Mouse (Mus musculus): ENCODE data around the gene Egfl7. TPM values are rescaled to one million over a fixed set of nuclear protein-coding genes. Genes with fewer than 3 reads are reported as not detected.

Egfl7 gene
- polyA plus RNA-seq, 1 experiment from 2014 or later = 88.5 TPM

DNA sequence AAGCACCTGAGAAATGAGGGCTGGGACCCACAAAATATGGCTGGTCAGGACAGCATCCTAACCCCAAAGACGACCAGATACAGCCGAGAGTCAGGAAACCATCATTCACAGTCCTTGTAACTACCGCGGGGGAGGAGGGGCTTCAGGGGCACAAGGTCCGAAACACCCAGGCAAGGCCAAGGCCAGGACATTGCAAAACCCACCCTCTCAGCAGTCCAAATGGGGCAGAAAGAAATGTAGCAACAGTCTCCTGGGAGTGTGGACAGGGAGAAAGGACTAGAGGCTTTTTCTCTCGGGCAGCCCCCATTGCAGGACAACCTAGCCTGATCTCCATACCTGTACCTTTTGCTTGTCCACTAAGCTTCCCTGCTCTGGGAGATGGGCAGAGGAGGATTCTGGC is 23.3 kb downstream of the Egfl7 start:
- Histone ChIP-seq H3K27ac (no peak overlapping the region), H3K4me1 (peaks cover 32% of the 10 kb centered on the region), H3K9me3 (no peaks in the 10 kb centered on the region), H3K36me3 (no peaks in the 10 kb centered on the region), H3K4me2 (peak overlapping the region; percentile 85), H3K9ac (peak overlapping the region; percentile 85), H3K4me3 (peak overlapping the region; percentile 69), H3K27me3 (no peaks in the 10 kb centered on the region; the same call in 1 of the 2 replicates)
- ATAC-seq (ENCODE audit: insufficient number of reproducible peaks, insufficient read depth, low FRiP score, low TSS enrichment, low read depth) = no peak
- WGBS = 22% methylated on average over 6 of the region's 6 CpGs

DNA sequence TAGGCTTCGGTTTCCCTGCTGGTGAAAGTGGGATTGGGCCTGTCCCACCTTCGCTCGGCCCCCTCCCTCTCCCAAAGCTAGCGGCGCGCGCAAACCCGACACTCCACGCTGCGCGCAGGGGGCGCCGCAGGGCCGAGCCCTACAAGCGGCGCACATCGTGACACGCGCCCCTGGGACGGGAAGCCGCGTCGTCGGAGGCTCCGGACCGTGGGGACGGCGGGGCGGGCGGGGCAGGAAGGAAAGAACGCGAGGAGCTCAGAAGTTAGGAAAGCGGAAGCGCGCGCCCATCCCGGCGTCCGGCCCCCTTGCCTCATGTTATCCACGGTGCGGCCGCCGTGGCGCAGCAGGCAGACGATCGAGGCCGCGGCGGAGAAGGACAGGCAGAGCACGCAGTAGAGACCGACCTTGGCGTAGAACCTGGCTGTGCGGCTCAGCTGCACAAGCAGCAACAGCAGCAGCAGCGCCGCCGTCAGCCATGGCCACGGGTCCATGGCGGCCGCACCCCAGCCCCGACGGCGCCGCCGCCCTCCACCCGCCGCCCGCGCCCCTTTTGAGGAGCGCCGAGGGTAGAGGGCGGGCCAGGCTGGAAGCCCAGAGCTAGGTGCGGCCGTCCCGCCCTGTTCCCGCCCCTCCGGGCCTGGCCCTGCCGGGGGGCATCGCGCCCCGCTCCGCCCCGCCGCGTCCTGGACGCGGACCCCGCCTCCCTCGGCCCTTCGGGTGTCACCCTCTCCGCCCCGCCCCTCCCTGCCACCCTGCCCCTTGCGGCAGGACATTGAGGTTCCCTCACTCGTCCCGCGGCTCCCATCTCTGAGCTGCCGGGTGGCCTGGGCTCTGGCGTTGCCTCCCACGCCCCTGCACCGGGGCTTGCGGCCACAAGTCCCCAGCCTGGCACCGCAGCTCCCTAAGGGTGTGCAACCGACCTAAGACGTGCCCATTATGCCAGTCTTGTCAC is 24.2 kb downstream of the Egfl7 start, which contains the start of gene Agpat2:
TSS of gene Agpat2 (minus strand) at position 698 of the 952 bp plus-strand sequence.
- Histone ChIP-seq H3K27ac (peak within 1 kb of the TSS; percentile 80), H3K27me3 (no peaks in the 10 kb centered on the region; the same call in 1 of the 2 replicates)

DNA sequence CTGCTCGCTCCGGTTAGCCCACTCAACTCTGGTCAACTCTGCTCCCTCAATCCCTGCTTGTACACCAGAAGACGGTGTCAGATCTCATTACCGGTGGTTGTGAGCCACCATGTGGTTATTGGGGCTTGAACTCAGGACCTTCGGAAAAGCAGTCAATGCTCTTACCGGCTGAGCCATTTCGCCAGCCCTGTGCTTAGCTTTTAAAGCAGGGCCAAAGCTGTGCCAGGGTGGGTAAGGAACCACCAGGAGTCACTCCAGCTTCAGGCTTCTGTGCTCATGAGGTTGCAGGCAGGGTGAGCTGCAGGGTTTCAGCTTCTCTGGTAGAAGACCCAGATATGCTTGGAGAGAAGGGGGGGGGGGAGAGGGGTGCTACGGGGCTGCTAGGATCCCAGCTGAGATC is 25.5 kb downstream of the Egfl7 start:
- WGBS = 80% methylated on average over 8 of the region's 8 CpGs
- peaks cover 31% of the 10 kb centered on the region for H3K4me1 ChIP-seq
- no peak overlapping the region for H3K4me2 ChIP-seq
- no peak overlapping the region for H3K4me3 ChIP-seq
- H3K27ac ChIP-seq = no peak overlapping the region
- H3K9me3 ChIP-seq = no peaks in the 10 kb centered on the region
- ATAC-seq (ENCODE audit: insufficient number of reproducible peaks, insufficient read depth, low FRiP score, low TSS enrichment, low read depth) = no peak
- H3K9ac ChIP-seq = no peak overlapping the region
- no peaks in the 10 kb centered on the region; the same call in 1 of the 2 replicates for H3K27me3 ChIP-seq
- H3K36me3 ChIP-seq = no peaks in the 10 kb centered on the region

More for the DNA sequence above, 24.2 kb downstream of the Egfl7 start, which contains the start of gene Agpat2:
- H3K9me3 ChIP-seq = no peaks in the 10 kb centered on the region
- H3K4me2 ChIP-seq = peak within 1 kb of the TSS; percentile 85
- no peaks in the 10 kb centered on the region for H3K36me3 ChIP-seq
- under 1% methylated on average over 101 of the region's 103 CpGs for WGBS
- peak; percentile 73 for ATAC-seq (ENCODE audit: insufficient number of reproducible peaks, insufficient read depth, low FRiP score, low TSS enrichment, low read depth)
- peak within 1 kb of the TSS; percentile 85 for H3K9ac ChIP-seq
- H3K4me3 ChIP-seq = peak within 1 kb of the TSS; percentile 69
- H3K4me1 ChIP-seq = peaks cover 26% of the 10 kb centered on the region

DNA sequence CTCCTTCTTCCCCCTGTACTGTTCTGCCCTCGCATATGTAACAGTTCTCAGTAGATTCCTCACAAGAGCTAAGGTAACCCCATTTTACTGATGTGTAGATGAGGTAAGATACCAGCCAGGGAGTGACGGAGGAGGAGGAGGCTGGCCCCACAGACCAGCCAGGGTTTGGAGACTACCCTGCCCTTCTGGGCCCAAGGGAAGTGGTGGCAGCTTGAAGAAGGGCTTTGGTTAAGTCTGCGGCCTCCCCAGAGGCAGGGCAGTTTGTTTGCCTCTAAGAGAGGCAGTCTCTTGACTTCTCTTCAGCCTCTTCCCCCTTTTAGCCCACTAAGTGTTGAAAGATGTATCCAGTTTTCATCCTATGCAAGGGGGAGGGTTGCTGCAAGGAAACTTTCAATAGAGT is 26.8 kb downstream of the Egfl7 start:
- Histone ChIP-seq H3K9ac (no peak overlapping the region), H3K9me3 (no peaks in the 10 kb centered on the region), H3K4me3 (no peak overlapping the region), H3K36me3 (no peaks in the 10 kb centered on the region), H3K27ac (no peak overlapping the region), H3K4me2 (no peak overlapping the region), H3K4me1 (peaks cover 31% of the 10 kb centered on the region), H3K27me3 (no peaks in the 10 kb centered on the region; the same call in 1 of the 2 replicates)
- WGBS = 77% methylated on average over 3 of the region's 3 CpGs
- ATAC-seq (ENCODE audit: insufficient number of reproducible peaks, insufficient read depth, low FRiP score, low TSS enrichment, low read depth) = no peak

DNA sequence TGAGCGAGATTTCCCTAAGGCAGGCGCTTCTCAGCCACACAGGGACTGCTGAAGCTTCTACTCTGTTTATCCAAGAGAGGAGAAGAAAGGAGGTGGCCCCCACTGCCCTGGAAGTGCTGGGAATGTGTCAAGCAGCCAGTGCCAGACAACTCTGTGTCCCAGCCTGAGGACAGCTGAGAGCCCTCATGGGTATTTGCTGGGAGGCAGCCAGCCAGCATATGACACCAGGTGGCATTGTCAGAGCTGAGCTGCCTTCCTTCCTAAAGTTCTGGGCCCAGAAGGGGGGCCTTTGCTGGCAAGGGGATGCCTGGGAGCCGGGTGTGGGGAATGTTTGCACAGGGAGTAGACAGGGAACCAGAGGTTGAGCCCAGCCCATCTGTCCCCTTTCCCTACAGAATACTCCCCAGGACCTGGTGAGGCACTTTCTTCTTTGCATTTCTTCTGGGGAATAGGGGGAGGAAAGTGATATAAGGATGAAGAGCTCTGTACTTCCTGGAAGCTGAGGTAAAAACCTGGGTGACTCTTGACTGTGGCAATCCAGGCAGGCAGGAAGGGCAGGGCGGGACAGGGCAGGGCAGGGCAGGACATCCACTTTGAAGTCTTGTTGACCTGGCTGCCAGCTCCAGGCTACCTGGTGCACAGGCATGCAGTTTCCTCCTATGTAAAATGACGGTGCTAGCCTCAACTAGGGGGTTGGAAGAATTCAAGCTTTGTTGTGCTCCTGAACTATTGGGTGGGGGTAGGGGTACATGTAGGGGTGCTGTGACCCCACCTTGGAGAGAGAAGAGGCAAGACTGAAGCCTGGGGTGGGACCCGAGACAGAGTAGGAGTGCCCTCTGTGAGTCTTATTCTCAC is 27.5 kb downstream of the Egfl7 start:
- Histone ChIP-seq H3K36me3 (no peaks in the 10 kb centered on the region), H3K4me3 (no peak overlapping the region), H3K4me2 (no peak overlapping the region), H3K27me3 (no peaks in the 10 kb centered on the region; the same call in 1 of the 2 replicates), H3K27ac (no peak overlapping the region), H3K4me1 (peaks cover 31% of the 10 kb centered on the region), H3K9me3 (no peaks in the 10 kb centered on the region), H3K9ac (0 out of 2 replicates have a peak overlapping the region, but pooled peaks have one; percentile 0)
- ATAC-seq (ENCODE audit: insufficient number of reproducible peaks, insufficient read depth, low FRiP score, low TSS enrichment, low read depth) = no peak
- 58% methylated on average over 6 of the region's 6 CpGs for WGBS

DNA sequence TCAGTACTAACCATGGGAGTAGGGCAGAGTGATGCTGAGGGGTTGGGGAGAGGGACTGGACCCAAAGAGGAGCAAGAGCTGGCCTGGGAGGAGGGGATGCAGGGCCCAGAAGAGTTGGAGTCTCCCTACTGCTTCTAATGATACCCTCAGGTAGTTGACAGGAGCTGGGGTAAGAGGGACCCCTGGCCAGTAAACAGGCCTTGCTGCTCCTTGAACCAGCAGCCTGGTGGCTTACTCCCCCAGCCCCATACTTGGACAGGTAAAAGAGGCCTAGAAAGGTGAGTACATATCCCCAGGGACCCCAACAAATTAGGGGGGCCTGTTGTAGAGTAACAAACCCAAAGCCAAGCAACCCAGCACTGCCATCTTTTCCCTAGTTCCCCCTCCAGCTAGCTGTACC is 29.0 kb downstream of the Egfl7 start:
- Histone ChIP-seq H3K36me3 (no peaks in the 10 kb centered on the region), H3K27me3 (no peaks in the 10 kb centered on the region), H3K9ac (no peak overlapping the region), H3K4me1 (peaks cover 20% of the 10 kb centered on the region), H3K4me2 (no peak overlapping the region), H3K27ac (no peak overlapping the region), H3K9me3 (no peaks in the 10 kb centered on the region), H3K4me3 (no peak overlapping the region)
- ATAC-seq (ENCODE audit: insufficient number of reproducible peaks, insufficient read depth, low FRiP score, low TSS enrichment, low read depth) = no peak

DNA sequence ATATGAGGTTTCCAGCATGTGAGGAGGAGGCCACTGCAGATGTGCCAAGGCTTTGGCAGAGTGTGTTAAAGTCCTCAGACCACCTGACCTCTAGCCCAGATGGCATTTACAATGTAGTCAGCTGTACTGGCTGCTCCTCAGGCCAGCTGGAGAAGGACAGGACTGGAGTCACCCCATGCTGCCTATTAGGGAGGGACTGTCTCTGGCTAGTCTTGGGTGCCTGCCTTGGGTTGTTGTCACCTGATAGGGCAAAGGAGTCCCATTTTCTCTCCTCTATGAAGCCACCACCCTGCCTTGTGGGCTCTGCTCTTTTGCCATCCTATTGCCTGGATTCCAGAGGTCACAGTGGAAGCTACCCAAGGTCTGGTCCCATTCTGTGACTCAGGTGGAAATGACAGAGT is 29.4 kb downstream of the Egfl7 start:
- Histone ChIP-seq H3K36me3 (no peaks in the 10 kb centered on the region), H3K4me1 (peaks cover 19% of the 10 kb centered on the region), H3K27me3 (no peaks in the 10 kb centered on the region), H3K9ac (no peak overlapping the region), H3K4me3 (no peak overlapping the region), H3K9me3 (no peaks in the 10 kb centered on the region), H3K27ac (no peak overlapping the region), H3K4me2 (no peak overlapping the region)
- no peak for ATAC-seq (ENCODE audit: insufficient number of reproducible peaks, insufficient read depth, low FRiP score, low TSS enrichment, low read depth)

DNA sequence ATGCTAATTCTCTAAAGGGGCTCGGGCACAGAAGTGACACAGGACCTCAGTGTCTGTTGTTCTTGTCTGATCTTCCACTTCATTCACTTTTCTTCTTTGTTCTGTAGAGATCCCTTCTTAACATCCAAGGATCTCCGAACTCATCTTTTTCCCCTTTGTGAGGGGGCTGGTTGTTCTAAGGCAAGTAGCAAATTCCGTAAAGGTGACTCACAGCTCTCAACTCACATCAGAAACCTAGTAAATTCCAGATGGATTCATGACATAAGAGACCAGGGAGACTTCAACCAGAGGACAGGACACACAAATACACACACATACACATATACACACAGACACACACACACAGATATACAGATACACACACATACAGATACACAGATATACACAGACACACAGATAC is 30.7 kb downstream of the Egfl7 start:
- no peaks in the 10 kb centered on the region for H3K36me3 ChIP-seq
- no peak overlapping the region for H3K4me2 ChIP-seq
- WGBS = 67% methylated on average over 3 of the region's 3 CpGs
- no peaks in the 10 kb centered on the region for H3K9me3 ChIP-seq
- peaks cover 15% of the 10 kb centered on the region for H3K4me1 ChIP-seq
- H3K4me3 ChIP-seq = no peak overlapping the region
- ATAC-seq (ENCODE audit: insufficient number of reproducible peaks, insufficient read depth, low FRiP score, low TSS enrichment, low read depth) = no peak
- no peaks in the 10 kb centered on the region for H3K27me3 ChIP-seq
- H3K9ac ChIP-seq = no peak overlapping the region
- H3K27ac ChIP-seq = no peak overlapping the region

DNA sequence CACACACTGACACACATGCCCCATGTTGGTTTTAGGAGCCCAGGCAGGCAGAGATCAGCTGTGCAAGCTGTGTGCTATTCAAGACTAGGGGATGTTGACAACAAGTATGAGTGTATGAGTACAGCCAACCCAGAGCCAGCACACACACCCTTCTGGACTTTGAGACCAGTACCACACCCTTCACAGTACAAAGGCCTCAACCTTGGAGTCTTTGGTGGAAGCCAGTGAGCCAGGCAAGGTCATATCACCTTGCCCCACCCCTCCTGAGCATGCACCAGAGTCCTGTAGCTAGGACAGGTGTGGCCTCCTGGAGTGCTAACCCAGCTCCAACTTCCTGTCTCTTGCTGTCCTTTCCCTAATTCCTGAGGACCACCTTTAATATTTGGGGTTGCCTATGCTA is 31.2 kb downstream of the Egfl7 start:
- Histone ChIP-seq H3K9me3 (no peaks in the 10 kb centered on the region), H3K9ac (no peak overlapping the region), H3K4me3 (no peak overlapping the region), H3K4me1 (peaks cover 15% of the 10 kb centered on the region), H3K36me3 (no peaks in the 10 kb centered on the region), H3K27ac (no peak overlapping the region), H3K4me2 (no peak overlapping the region), H3K27me3 (no peaks in the 10 kb centered on the region)
- ATAC-seq (ENCODE audit: insufficient number of reproducible peaks, insufficient read depth, low FRiP score, low TSS enrichment, low read depth) = no peak

DNA sequence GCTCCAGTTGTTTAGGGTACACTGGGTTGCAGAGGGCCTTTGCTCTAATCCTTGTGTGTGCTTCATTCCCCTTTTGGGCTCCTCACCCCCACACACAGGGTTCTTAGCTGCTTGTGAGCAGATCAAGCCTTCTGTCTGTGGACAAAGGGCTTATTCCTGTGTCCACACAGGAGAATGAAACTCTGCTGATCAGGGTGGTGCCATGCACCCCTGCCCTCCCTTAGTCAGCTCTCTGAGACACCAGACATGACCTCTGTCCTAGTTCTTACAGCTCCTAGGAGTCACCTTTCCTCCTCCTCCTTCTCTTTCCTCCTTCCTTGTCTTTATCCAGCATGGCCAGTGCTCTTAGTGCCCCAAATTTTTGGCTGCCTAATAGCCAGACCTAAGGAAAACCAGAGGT is 32.1 kb downstream of the Egfl7 start:
- no peak overlapping the region for H3K27ac ChIP-seq
- H3K9me3 ChIP-seq = no peaks in the 10 kb centered on the region
- no peaks in the 10 kb centered on the region for H3K36me3 ChIP-seq
- no peak for ATAC-seq (ENCODE audit: insufficient number of reproducible peaks, insufficient read depth, low FRiP score, low TSS enrichment, low read depth)
- H3K4me1 ChIP-seq = peaks cover 10% of the 10 kb centered on the region
- H3K27me3 ChIP-seq = no peaks in the 10 kb centered on the region
- H3K9ac ChIP-seq = no peak overlapping the region
- no peak overlapping the region for H3K4me3 ChIP-seq
- H3K4me2 ChIP-seq = no peak overlapping the region

DNA sequence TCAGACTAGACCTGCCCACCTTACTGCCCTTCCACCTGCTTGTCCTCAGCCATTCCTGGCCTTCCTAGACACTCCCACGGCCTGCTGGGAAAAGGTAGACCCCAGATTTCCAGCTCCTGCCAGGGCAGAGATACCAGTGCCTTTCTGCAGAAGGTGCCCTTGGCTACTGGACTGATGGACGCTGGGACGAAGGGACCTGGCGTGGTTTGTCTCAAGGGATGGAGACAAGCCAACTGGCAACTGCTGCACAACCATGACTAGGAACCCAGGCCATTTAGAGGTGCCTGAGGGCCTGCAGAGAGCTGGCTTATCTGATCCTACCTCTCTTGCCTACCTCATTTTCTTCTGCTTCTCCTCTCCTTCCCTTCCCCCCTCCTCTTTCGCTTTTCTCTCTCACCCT is 35.1 kb downstream of the Egfl7 start:
- Histone ChIP-seq H3K27me3 (no peaks in the 10 kb centered on the region), H3K4me1 (peaks cover 4% of the 10 kb centered on the region), H3K4me2 (no peak overlapping the region), H3K4me3 (no peak overlapping the region), H3K9me3 (no peaks in the 10 kb centered on the region), H3K27ac (no peak overlapping the region), H3K36me3 (no peaks in the 10 kb centered on the region), H3K9ac (no peak overlapping the region)
- 73% methylated on average over 5 of the region's 5 CpGs for WGBS
- no peak for ATAC-seq (ENCODE audit: insufficient number of reproducible peaks, insufficient read depth, low FRiP score, low TSS enrichment, low read depth)

Data from embryonic facial prominence, embryonic 13.5 days (tissue).